Mouse (Mus musculus): Measurements from ENCODE around the gene Gm8165. TPM values are rescaled to one million over a fixed set of nuclear protein-coding genes. Genes with fewer than 3 reads are reported as not detected.
"Not testable (repeated sequence)": the region's sequence is repeated elsewhere in the genome, so short reads cannot be mapped to it uniquely, and the experiment has no call there.

Gm8165 gene
- polyA plus RNA-seq (2015; fragmentation: Nextera tagmentation; extraction: Ambion mirVana) = not detected in 2 replicates

DNA sequence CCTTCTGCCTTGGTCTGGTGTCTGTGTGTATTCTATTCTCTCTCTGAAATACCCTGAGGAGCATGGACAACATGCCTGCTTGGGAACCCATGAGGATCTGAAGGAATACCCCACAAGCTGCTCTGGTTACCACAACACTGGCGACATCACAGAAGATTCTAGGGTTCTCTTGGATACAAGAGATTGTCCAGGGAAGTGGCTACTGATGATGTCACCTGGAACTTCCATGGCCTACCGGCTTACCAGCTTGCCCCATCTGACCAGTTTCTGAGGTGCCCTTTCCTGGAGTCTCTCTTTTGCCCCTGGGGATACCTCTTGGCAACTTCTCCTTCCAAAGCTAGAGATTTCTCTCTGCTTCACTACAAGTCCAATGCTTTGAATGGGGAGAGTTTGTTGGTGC, at the start of gene Gm8165:
TSS of gene Gm8165 (minus strand) at position 101 of the 400 bp plus-strand sequence.
- not testable (repeated sequence) for H3K9ac ChIP-seq; H3K9me3 ChIP-seq; H3K4me1 ChIP-seq; H3K4me2 ChIP-seq; H3K27ac ChIP-seq; H3K4me3 ChIP-seq (replicated peaks); ATAC-seq (ENCODE audit: insufficient read depth, low FRiP score, low read depth); H3K27me3 ChIP-seq (replicated peaks); H3K36me3 ChIP-seq
- 100% methylated on average over 1 of the region's 2 CpGs for WGBS

DNA sequence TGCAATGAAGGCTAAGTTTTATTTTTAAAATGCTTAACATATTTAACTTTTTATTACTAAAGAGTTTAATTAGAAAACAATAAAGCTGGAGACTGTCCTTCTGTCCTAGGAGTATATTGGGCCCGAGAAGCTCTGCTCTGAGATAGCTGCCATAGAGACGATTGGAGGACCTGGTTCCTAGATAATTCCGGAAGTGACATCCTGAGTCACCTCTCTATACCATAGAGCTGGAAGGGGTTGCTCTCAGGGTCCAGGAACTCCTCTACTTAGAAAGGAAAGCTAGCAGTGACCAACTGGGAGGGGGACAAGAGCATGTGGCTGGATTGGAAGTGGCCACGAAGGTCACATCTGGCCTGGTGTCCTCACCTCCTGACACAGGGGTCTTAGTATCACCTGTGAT, 20.6 kb upstream of the Gm8165 start, which contains the start of gene Gm7324:
TSS of gene Gm7324 (plus strand) at position 208 of the 400 bp plus-strand sequence.
- not testable (repeated sequence) for H3K4me2 ChIP-seq; H3K4me1 ChIP-seq; ATAC-seq (ENCODE audit: insufficient read depth, low FRiP score, low read depth); H3K36me3 ChIP-seq; H3K27ac ChIP-seq; H3K27me3 ChIP-seq (replicated peaks); H3K9me3 ChIP-seq; H3K4me3 ChIP-seq (replicated peaks); H3K9ac ChIP-seq
- 82% methylated on average over 4 of the region's 4 CpGs for WGBS

Other genes with a start within 250 kb of the Gm8165 start
- not detected in 2 replicates for gene Gm5799, start 133.6 kb downstream of the Gm8165 start, polyA plus RNA-seq (2015; fragmentation: Nextera tagmentation; extraction: Ambion mirVana)
- not detected in 2 replicates for gene Gm17654, start 98.1 kb downstream of the Gm8165 start, polyA plus RNA-seq (2015; fragmentation: Nextera tagmentation; extraction: Ambion mirVana)
- not detected in 2 replicates for gene Gm10375, start 69.2 kb downstream of the Gm8165 start, polyA plus RNA-seq (2015; fragmentation: Nextera tagmentation; extraction: Ambion mirVana)
- 0.73 and 1.6 TPM in 2 replicates for gene Gm7324, start 20.6 kb upstream of the Gm8165 start, polyA plus RNA-seq (2015; fragmentation: Nextera tagmentation; extraction: Ambion mirVana)
- gene Gm16506, start 50.3 kb upstream of the Gm8165 start, polyA plus RNA-seq (2015; fragmentation: Nextera tagmentation; extraction: Ambion mirVana) = not detected in 2 replicates
- not detected in 2 replicates for gene Gm6526, start 70.7 kb upstream of the Gm8165 start, polyA plus RNA-seq (2015; fragmentation: Nextera tagmentation; extraction: Ambion mirVana)
- gene Gm8180, start 107.5 kb upstream of the Gm8165 start, polyA plus RNA-seq (2015; fragmentation: Nextera tagmentation; extraction: Ambion mirVana) = not detected in 2 replicates
- 0.84 and 1.5 TPM in 2 replicates for gene Ear1, start 198.3 kb upstream of the Gm8165 start, polyA plus RNA-seq (2015; fragmentation: Nextera tagmentation; extraction: Ambion mirVana)
- gene Ear10, start 246.4 kb upstream of the Gm8165 start, polyA plus RNA-seq (2015; fragmentation: Nextera tagmentation; extraction: Ambion mirVana) = not detected in 2 replicates
- 12.5 and 14.2 TPM in 2 replicates for gene Gm8113, start 248.2 kb upstream of the Gm8165 start, polyA plus RNA-seq (2015; fragmentation: Nextera tagmentation; extraction: Ambion mirVana)